Mouse (Mus musculus) cerebral cortex, adult 2 months (tissue): ENCODE results near the gene Trh.

Source experiments
- WGBS: fragments of 180-500 bp; shearing (Covaris S2); methylation state at CpG from one replicate; pipeline ENCODE4 v1.1.7; 2018; 5-methylcytosine and 5-hydroxymethylcytosine counted together

The Trh gene

DNA sequence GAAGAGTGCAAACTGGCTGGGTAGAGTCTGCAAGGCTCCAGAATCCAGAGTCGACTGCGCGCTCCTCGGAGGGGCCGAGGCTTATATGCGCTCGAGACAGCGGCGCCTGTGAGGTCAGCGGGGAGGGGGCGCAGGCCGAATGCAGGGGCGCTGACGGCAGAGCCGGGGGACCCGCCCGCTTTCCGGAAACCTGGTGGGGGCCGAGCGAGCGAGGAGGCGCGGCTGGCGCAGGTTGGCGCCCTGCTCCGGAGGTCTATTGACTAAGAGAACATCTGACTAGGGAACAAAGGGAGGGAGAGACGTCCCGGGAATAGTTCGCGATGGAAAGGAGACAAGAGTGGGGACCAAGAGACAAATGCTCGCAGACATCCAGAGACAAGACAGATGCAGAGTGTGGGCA, at the start of gene Trh:
TSS of gene Trh (minus strand) at position 60 of the 400 bp plus-strand sequence.
- WGBS = 2% methylated on average over 31 of the region's 31 CpGs

DNA sequence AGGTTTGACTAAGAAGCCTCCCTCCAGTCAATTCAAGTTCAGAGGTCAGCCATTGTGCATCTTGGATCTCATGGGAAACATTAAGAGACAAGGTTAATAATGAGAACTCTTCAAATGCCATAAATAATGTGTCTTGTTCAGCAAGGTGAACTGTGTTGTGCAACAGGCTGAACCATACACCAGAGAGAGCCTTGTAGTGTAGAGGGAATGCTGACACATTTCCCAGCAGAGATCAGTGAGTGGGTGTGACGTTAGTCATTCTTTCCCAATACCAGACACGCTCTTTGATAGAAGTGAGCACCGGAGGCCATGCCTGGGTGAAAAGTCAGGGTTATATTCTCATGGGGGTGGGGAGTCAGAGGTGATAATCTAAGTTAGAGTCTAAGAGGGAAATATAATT, 46.4 kb upstream of the Trh start:
- WGBS = 83% methylated on average over 3 of the region's 3 CpGs

DNA sequence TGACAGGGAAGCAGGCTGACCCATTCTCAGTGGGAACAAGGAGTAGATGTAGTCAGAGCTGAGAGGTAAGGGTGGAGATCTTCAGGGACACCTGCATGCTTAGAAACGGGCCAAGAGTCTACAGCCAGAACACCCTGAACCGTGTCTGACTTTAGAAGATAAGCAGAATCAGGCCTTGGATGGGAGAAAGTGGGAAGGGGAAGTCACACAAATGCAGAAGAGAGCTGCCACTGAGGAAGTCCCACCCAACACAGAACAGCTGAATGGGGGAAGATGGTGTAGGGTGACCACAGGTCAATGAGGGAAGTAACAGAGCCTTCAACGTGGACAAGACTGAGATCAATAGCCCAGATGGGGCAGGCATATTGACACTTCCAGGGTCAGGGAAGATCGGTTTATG, 42.4 kb upstream of the Trh start:
- 48% methylated on average over 4 of the region's 4 CpGs for WGBS

DNA sequence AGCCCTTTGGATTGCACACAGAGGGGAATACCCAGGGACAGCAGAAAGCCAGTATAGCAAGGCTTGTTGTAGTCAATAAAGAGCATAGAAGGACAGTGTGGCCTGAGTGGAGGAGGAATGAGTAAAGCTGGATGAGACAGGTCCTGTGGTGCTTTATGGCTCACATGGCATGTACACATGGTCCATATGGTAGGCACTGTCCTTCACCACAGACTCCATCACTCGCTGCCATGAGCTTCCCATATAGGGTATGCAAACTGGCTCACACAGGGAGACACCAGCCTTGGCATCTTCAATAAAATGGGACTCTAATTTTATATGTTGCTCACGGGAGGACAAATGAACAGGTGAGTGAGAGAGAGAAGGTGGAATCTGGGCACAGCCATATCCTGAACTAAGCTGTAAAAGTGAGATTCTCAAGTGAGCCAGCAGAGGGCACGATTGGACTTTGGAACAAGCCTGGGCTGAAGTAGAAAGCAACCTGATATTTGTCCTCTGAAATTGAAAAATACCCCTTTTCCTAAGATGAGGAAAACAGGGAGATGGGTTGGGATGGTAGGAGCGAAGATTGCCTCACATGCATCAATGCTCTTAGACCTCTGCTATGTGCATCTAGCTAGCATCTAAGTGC, 41.9 kb upstream of the Trh start:
- WGBS = 22% methylated on average over 4 of the region's 4 CpGs

DNA sequence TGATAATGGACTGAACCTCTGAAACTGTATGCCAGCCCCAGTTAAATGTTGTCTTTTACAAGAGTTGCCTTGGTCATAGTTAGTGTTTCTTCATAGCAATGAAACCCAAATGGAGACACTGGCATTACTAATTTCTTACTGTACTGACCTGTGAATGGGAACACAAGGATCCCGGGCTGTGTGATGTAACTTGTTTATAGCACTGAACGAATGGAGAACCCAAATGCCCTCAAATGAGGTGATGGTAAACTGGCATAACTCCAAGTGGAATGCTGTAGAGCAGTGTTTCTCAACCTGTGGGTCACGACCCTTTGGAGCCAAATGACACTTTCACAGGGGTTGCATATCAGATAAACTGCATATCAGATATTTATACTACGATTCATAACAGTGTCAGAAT, 41.1 kb upstream of the Trh start:
- WGBS = 80% methylated on average over 4 of the region's 4 CpGs

DNA sequence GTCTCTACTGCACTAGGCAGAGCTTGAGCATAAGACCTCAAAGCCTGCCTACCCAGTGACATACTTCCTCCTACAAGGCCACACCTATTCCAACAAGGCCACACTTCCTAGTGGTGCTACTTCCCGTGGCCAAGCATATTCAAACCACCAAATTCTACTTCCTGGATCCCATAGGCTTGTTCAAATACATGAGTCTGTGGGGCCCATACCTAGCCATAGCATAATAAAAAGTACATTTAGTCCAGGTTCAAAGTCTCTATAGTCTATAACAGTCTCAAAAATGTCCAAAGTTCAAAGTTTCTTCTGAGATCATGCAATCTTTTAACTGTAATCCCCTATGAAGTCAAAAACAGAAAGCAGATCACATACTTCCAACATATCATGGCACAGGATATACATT, 32.7 kb upstream of the Trh start:
- WGBS = 96% methylated on average over 1 of the region's 1 CpGs

DNA sequence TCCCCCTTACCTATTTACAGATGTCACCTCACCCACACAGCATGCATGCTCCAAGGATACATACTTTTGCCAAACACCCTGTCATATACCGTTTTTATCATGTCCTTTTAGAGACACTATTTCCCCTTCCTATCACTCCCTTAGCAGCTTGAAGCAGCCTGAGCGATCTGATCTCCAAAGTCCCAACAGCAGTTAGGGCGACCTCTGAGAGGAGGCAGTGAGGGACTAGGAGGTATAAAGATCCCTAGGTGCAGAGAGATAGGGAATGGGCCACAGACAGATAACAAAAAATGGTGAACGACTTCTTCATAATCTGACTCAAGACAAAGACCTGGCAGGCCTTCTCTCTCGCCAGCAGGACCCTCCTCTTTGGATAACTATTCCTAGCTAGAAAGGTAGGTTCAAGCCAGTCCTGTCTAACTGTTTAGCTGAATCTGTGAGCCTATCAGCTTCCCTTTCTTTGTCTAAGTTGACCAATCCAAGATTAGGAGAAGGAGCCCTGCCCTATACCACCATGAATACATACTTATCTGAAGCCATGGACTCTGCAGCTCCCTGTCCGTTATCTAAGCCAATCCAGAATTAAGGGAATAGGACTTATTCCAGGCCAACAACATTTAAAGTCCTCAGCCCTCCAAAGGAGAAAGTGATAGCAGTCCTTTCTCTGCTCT, 29.3 kb upstream of the Trh start:
- 87% methylated on average over 6 of the region's 6 CpGs for WGBS

DNA sequence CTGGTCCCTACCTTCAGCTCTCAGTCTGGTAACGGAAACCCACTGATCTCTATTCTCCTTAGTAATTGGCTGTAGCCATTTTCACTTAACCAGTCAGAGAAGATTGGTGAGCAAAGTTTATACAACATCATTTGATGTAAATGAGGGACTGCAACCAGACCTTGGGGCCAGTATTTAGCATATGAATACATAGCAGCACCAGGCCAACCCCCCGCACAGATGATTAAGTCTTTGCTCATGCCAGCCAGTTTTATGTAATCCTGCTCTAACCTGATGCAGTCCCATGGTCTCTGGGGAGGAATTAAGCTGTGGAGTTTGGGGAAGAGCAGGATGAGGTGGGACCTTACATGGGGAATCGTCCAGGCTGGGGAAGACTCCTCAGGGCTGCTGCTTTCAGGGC, 28.2 kb upstream of the Trh start:
- 71% methylated on average over 3 of the region's 3 CpGs for WGBS

DNA sequence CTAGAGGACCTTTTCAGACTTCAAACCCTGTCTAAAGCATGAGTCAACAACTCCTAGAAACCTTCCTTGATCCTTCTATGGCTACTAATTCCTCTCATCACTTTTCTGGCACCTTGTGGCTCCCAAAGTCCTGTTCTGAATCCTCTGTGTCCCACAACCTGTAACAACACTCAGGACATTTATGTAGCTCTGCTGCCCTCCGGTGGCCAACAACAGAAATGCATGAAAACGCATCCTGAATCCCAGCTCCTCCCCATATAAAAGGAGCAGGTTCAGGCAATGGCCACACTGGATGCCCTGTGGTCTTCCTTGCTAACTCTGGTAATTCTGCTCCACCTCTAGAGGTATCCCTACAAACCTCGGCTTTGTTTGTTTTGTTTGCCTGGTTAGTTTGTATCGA, 24.6 kb upstream of the Trh start:
- WGBS = 15% methylated on average over 4 of the region's 4 CpGs

DNA sequence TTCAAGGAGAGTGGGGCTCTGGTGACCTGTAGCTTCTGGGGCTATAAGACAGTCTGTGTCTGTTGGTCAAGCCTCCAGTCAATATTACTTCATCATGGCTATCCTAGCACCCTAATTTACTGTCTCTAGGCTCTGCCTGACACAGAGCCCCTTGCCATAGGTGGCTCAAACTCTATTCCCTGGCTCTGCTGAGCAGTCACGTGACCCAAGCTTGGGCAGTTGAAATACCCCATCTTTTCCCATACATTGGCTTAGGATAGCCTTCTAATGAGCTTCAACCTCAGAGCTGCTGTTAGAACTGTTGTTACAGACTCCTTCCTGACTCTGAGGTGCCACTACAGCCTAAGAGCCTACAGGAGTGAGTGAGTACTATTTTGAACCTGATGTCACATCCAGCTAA, 23.6 kb upstream of the Trh start:
- 69% methylated on average over 1 of the region's 1 CpGs for WGBS

DNA sequence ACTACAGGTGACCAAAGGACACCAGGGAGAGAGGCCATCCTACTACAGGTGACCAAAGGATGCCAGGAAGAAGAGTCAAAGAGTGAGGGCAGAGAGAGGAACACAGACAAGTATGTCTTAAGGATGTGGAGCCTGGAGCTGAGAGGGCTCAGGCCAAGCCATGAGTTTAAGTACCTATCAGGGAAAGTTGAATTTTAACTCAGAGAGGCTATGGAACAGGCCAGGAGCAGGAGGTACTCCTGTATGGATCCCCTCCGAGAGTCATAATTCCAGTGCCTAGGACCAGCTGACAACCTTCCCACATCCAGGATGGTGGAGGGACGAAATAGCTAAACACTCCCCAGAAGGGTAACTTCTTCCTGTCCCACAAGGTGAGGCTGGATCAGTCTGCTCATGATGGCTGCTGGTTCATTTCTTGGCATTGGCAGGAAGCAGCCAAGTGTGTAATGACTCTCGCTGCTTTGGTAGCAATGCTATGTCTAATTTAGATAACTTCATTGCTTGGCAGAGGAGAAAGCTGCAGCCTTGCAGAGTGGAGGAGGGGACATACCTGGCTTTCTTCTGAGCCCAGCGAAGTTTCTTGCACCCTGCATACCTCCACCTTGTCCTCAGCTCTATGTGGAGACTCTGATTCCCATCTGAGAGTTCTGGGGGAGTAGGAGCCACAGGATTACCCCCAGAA, 16.9 kb upstream of the Trh start:
- WGBS = 74% methylated on average over 4 of the region's 4 CpGs

DNA sequence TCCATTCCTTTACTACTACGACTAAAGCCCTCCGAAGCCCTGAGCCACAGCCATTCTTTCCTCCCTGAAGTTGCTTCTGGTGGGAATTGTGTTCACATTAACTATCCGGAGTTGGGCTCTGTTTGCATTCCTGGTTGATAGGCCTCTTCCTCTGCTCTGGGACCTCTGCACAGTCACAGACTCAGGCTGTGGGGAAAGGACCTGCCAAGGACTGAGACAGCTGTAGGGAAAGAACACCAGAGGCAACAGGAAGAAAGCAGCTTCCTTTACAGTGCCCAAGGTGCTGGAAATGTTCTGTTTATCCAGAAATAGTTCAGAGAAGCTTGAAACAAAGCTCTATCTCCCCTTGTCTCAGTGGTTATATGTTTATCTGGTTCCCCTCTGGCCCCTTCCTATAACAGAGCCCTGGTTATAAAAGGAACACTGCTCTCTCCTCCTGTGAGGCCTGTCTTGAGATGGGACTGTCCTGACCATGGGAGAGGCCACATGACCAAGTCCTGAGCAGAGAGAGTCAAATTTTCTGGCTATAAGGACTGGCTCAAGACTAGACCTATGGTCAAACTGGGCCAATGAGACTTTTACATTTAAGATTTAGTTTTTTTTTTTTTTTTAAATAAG, 8.9 kb upstream of the Trh start:
- 84% methylated on average over 3 of the region's 3 CpGs for WGBS

DNA sequence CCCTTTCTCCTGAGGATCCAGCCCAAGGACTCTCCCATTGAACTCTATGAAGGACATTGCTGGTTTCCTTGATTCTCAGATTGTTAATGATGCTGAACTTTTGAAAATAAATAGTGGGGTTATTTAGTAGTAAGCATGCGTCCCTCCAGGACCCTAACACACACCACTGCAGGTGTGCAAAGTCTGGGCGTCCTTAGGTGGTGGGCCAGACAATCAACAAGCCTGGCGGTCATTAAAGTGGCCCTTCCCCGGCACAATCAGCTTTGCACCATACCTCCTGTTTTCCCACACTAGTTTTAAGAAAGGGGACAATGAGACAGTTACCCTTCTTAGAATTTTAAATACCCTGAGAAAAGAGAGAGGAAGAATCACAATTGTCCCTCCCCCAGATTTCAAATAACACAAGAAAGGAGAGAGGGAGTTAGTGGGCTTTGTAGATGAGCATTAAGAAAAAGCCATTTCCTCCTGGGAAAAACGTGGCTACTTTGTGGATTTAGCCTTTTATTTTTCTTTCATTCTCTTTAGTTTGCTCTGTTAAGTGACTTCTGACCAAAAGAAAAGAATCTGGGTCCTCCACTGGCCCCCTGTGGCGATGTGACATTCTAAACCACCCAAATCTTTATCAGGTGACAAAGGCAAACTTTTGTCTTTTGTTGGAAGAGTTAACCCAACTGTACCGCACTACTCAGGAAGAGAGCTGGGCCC, 2.9 kb upstream of the Trh start:
- 40% methylated on average over 7 of the region's 7 CpGs for WGBS

DNA sequence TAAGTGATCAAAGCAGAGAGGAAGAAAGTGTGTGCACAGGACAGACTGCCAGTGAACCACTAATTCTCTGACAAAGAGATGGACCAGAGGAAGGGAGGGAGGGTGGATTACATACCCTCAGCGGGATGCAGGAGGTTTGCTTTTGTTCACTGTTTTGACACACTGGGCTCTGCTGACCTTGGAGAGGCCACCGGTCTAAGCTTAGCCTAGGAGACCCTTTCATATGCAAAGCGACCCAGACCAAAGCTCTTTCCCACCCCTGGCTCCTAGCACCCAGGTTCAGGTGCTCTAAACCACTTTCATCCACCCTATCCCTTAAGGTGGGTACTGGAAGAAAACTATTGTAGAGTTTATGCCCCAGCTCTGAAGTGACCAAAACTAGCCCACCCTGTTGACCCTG, 1.9 kb upstream of the Trh start:
- WGBS = 31% methylated on average over 3 of the region's 3 CpGs

DNA sequence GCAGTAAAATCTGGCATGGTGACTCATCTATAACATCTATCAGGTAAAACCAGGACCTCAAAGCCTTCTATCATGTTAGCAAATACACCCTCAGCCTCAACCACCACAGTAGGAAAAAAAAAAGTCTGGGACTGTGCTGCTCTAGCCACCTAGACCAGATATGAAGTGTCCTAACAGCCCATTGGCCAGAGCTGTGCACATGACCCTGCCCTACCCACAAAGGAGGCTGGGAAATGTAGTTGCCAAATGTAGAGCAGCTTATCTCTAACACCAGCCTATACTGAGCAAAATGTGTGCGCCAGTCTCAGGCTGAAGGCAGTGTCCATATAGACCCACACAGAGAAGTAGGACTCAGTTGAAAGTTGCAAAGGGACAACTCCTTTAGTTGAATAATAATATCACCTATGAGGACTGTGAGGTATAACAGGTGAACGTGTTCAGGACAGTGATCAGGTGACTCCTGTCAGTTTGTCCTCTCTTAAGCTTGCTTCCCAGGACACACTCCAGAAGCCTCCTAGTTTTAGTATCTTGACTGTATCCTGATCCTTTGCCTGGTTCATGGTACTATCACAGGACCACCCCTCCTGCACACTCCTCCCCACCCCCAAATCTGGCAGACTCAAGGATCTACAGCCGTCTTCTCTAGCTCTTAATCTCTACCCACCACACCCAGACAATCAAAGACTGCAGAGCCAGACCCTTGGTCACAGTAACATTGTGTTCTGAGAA, 3.1 kb downstream of the Trh start:
- WGBS = 73% methylated on average over 3 of the region's 3 CpGs

DNA sequence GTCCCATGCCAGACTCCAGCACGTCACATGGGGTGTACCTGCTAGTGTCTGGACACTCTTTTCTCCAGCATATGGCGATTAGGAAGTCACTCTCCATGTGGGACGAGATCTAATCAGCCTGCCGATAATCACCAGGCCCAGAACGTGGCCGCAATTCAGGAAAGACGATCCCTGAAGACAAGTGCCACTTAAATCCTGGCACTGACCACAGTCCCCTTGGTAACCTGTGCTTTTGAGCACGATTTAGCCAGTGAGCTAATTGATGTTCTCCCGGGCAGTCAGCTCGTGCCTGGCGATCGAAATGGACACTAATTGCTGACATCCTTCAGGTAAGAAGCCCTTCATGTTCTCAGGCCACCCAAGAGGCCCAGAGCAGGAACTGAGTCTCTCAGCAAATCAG, 9.4 kb downstream of the Trh start:
- 76% methylated on average over 12 of the region's 12 CpGs for WGBS

DNA sequence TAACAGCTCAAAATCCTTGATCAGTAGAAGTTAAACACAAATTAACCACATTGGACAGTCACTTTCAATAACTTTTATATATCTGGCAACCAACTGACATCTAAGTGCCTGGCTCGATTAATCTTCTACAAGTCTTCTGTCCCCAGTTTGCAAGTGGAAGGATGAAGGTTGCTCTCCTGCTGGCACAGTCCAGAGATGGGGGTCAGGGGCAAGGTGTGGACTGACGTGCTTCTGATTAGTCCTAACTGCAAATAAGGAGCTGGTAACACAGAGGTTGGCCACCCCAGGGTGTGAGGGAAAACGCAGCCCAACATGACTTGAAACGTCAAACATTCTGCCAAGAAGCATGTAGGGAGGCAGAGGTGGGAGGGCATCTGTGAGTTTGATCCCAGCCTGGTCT, 12.7 kb downstream of the Trh start:
- 72% methylated on average over 4 of the region's 4 CpGs for WGBS

DNA sequence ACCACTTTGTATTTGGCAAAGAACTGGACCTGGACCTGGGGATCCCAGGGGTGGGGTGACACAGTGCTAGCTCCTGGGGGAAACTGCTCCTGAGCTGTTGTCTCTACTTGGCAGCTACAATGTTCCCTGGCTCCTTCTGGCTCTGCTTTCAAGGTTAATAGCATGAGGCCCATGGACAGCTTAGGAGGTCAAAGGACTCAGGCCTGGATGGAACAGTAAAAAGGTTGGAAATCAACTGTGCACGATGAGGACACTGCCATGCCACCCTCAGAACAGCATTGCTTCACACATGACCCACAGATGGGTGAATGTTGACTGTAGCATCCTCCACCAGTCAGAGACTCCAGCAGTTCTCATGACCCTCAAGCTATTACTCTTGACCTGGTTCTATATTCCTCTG, 13.1 kb downstream of the Trh start:
- 72% methylated on average over 1 of the region's 1 CpGs for WGBS

DNA sequence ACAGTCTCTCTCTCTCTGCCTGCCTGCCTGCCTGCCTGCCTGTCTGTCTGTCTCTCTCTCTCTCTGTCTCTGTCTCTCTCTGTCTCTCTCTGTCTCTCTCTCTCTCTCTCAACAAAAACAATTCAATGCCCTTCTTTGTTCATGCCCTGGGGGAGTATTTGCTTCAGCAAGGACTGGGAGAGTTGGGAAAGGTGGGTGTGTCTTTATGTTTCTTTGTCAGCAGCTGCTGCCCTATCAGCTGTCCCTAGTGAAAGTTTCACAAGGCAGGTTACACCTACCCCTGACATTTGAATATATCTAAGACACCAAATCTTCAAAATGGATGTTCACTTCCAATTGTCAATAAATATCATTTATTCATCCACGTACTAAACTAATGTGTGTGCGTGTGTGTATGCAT, 14.9 kb downstream of the Trh start:
- 94% methylated on average over 2 of the region's 2 CpGs for WGBS

DNA sequence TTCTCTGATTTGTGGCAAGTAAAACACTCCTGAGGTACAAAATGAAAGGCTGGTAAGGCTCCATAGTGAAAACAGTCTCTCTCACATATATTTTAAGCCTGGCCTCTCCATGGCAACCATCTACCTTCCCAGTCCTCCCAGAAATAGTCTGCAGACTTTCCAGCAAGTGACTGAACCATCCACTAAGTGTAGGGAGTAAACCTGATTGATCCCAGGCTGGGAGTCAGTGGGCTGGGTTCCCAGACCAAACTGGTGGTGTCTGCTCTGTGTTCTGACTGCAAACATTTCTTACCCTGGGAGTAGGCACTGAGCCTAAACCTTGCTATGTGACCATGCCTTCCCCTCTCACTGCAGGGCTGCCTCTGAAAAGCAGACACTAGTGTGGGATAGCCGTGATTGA, 19.5 kb downstream of the Trh start:
- WGBS = 50% methylated on average over 1 of the region's 1 CpGs

DNA sequence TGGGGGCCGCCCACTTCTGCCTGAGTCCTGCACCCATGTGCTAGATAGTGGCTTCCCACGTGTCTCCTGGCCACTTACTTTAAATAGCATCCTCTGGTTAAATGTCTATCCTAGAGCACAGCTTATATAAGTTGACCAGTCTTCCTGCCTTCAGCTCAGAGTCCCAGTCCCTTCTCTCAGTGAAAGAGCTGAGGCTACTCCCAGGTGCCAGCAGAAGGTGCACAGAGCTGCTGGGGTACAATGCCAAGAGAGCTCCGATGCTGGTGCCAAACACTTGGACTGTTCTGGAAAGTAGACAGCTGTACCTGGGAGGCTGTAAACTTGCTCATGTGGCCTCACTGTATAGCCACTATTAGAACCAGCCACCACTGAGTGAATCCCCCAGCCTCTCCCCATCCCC, 22.4 kb downstream of the Trh start:
- 71% methylated on average over 3 of the region's 3 CpGs for WGBS

DNA sequence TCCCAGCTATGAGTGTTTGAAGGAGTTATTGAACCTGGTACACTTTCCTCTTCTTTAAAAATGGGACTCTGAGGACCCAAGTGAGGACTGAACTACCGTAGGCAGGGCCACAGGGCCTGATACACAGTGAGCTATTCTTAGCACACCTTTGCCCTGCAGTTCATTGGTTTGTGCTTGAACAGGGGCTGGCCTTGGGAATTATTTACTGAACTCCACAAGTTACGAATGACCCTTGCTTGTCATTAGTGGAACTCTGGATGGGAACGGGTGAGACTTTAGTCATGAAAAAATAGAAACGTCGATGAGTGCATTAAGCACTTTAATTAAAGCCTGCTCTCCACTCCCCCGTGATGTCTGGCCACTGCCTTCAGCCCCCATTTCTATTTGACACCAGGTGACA, 22.8 kb downstream of the Trh start:
- 83% methylated on average over 6 of the region's 6 CpGs for WGBS
